Mouse (Mus musculus): Measurements from ENCODE around the gene Maip1.

DNA sequence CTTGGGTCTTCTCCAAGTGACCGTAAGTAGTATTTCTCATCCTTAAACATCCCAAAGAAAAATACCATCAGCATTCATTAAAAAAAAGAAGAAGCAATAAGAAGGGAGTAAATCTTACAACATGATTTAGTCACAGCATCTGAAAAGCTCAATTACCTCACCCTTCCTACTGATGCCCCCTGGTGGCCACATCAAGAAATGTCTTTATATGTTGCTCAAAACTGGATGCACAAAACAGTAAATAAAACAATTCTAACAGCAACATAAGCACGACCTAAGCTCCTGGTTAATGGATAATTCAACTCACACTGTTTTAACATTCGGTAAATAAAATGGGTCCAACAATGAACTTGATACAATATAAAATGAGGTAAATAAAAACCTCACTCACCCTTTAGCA is 12.1 kb upstream of the Maip1 start:
- TF ChIP-seq POLR2A (IDR thresholded peaks at IDR 0.05; ENCODE audit: control insufficient read depth, low read depth, low read length) (no peak), CTCF (IDR thresholded peaks at IDR 0.05; ENCODE audit: control insufficient read depth, insufficient read depth, insufficient replicate concordance, low read depth, low read length) (no peak)

Measured in testis, adult 2 months (tissue).